Mouse (Mus musculus): ENCODE measurements around the gene Tnfrsf18. TPM values are rescaled to one million over a fixed set of nuclear protein-coding genes. Genes with fewer than 3 reads are reported as not detected.

The Tnfrsf18 gene
- polyA plus RNA-seq (2015; fragmentation: Nextera tagmentation; extraction: Ambion mirVana) = 0.78 and 1.2 TPM in 2 replicates

GRCm38 (mm10) chr4:156026013-156026412, at the start of gene Tnfrsf18:
Tnfrsf18 (plus strand) TSS chr4:156026164.
- no peak for TF ChIP-seq EP300 (IDR thresholded peaks at IDR 0.05; ENCODE audit: low read depth)
- peak; percentile 54 for TF ChIP-seq CTCF (IDR thresholded peaks at IDR 0.05; ENCODE audit: low read depth)
- ATAC-seq (no peak), DNase-seq (peak; percentile 55)
- Histone ChIP-seq H3K36me3 (replicated peaks; ENCODE audit: insufficient read depth, low read length) (0 out of 2 replicates have a peak, but pooled peaks cover 2% of the 10 kb centered on the region), H3K4me1 (ENCODE audit: insufficient read depth) (peaks cover 17% of the 10 kb centered on the region), H3K27me3 (ENCODE audit: insufficient read depth, low read length) (no peaks in the 10 kb centered on the region), H3K27ac (ENCODE audit: low read depth) (no peak within 1 kb of the TSS), H3K4me2 (ENCODE audit: low read depth, low read length) (peak within 1 kb of the TSS; percentile 26; the same call in 1 of the 2 replicates), H3K9me3 (ENCODE audit: low read length) (no peaks in the 10 kb centered on the region), H3K4me3 (ENCODE audit: low read depth, low read length) (no peak within 1 kb of the TSS), H3K9ac (replicated peaks) (0 out of 2 replicates have a peak within 1 kb of the TSS, but pooled peaks have one; percentile 41)
- 18% methylated on average over 4 of the region's 4 CpGs for WGBS (ENCODE audit: insufficient replicate concordance)

- ATAC-seq = 0 out of 2 replicates have a peak, but pooled peaks have one; percentile 10
- H3K4me3 ChIP-seq (ENCODE audit: low read depth, low read length) = no peak overlapping the region
Observed at GRCm38 (mm10) chr4:155981436-155982082, 44.4 kb upstream of the Tnfrsf18 start.

GRCm38 (mm10) chr4:155983788-155984187, 42.2 kb upstream of the Tnfrsf18 start:
- no peak for ATAC-seq
- H3K4me3 ChIP-seq (ENCODE audit: low read depth, low read length) = no peak overlapping the region
- 32% methylated on average over 2 of the region's 2 CpGs for WGBS (ENCODE audit: insufficient replicate concordance)

More at GRCm38 (mm10) chr4:155981436-155982082, 44.4 kb upstream of the Tnfrsf18 start:
- H3K4me1 ChIP-seq (ENCODE audit: insufficient read depth) = no peaks in the 10 kb centered on the region
- WGBS (ENCODE audit: insufficient replicate concordance) = 50% methylated on average over 12 of the region's 12 CpGs
- DNase-seq = no peak
- H3K27me3 ChIP-seq (ENCODE audit: insufficient read depth, low read length) = no peaks in the 10 kb centered on the region
- TF ChIP-seq EP300 (IDR thresholded peaks at IDR 0.05; ENCODE audit: low read depth) (peak; percentile 77; the same call in 1 of the 2 replicates), CTCF (IDR thresholded peaks at IDR 0.05; ENCODE audit: low read depth) (no peak)
- no peak overlapping the region for H3K4me2 ChIP-seq (ENCODE audit: low read depth, low read length)
- no peak overlapping the region for H3K9ac ChIP-seq (replicated peaks)
- H3K27ac ChIP-seq (ENCODE audit: low read depth) = no peak overlapping the region
- H3K36me3 ChIP-seq (replicated peaks; ENCODE audit: insufficient read depth, low read length) = no peaks in the 10 kb centered on the region
- H3K9me3 ChIP-seq (ENCODE audit: low read length) = no peaks in the 10 kb centered on the region

GRCm38 (mm10) chr4:155991211-155991907, 34.6 kb upstream of the Tnfrsf18 start:
- H3K9me3 ChIP-seq (ENCODE audit: low read length) = no peaks in the 10 kb centered on the region
- peaks cover 34% of the 10 kb centered on the region for H3K4me1 ChIP-seq (ENCODE audit: insufficient read depth)
- H3K4me3 ChIP-seq (ENCODE audit: low read depth, low read length) = peak overlapping the region; percentile 99
- no peak for TF ChIP-seq CTCF (IDR thresholded peaks at IDR 0.05; ENCODE audit: low read depth)
- no peak for TF ChIP-seq EP300 (IDR thresholded peaks at IDR 0.05; ENCODE audit: low read depth)
- ATAC-seq (no peak), DNase-seq (peak; percentile 55)
- H3K4me2 ChIP-seq (ENCODE audit: low read depth, low read length) = peak overlapping the region; percentile 97
- H3K36me3 ChIP-seq (replicated peaks; ENCODE audit: insufficient read depth, low read length) = peaks cover 5% of the 10 kb centered on the region; the same call in 1 of the 2 replicates
- 73% methylated on average over 22 of the region's 22 CpGs for WGBS (ENCODE audit: insufficient replicate concordance)
- no peaks in the 10 kb centered on the region for H3K27me3 ChIP-seq (ENCODE audit: insufficient read depth, low read length)
- peak overlapping the region; percentile 89; the same call in 1 of the 2 replicates for H3K27ac ChIP-seq (ENCODE audit: low read depth)
- peak overlapping the region; percentile 65 for H3K9ac ChIP-seq (replicated peaks)

More at GRCm38 (mm10) chr4:155983788-155984187, 42.2 kb upstream of the Tnfrsf18 start:
- H3K9ac ChIP-seq (replicated peaks) = no peak overlapping the region
- no peak overlapping the region for H3K4me2 ChIP-seq (ENCODE audit: low read depth, low read length)
- H3K4me1 ChIP-seq (ENCODE audit: insufficient read depth) = peaks cover 3% of the 10 kb centered on the region; the same call in 1 of the 2 replicates
- no peak for DNase-seq
- no peaks in the 10 kb centered on the region for H3K36me3 ChIP-seq (replicated peaks; ENCODE audit: insufficient read depth, low read length)
- no peaks in the 10 kb centered on the region for H3K27me3 ChIP-seq (ENCODE audit: insufficient read depth, low read length)
- no peak overlapping the region for H3K27ac ChIP-seq (ENCODE audit: low read depth)
- TF ChIP-seq EP300 (IDR thresholded peaks at IDR 0.05; ENCODE audit: low read depth) = no peak
- no peak for TF ChIP-seq CTCF (IDR thresholded peaks at IDR 0.05; ENCODE audit: low read depth)
- H3K9me3 ChIP-seq (ENCODE audit: low read length) = no peaks in the 10 kb centered on the region

GRCm38 (mm10) chr4:155991908-155992230, 34.1 kb upstream of the Tnfrsf18 start:
- H3K4me1 ChIP-seq (ENCODE audit: insufficient read depth) = peaks cover 34% of the 10 kb centered on the region
- 22% methylated on average over 37 of the region's 37 CpGs for WGBS (ENCODE audit: insufficient replicate concordance)
- peak overlapping the region; percentile 99 for H3K4me3 ChIP-seq (ENCODE audit: low read depth, low read length)
- ATAC-seq = no peak
- peak overlapping the region; percentile 97 for H3K4me2 ChIP-seq (ENCODE audit: low read depth, low read length)
- peaks cover 10% of the 10 kb centered on the region for H3K36me3 ChIP-seq (replicated peaks; ENCODE audit: insufficient read depth, low read length)
- H3K9me3 ChIP-seq (ENCODE audit: low read length) = no peaks in the 10 kb centered on the region
- DNase-seq = no peak
- peak overlapping the region; percentile 89 for H3K27ac ChIP-seq (ENCODE audit: low read depth)
- H3K9ac ChIP-seq (replicated peaks) = peak overlapping the region; percentile 65
- no peak for TF ChIP-seq EP300 (IDR thresholded peaks at IDR 0.05; ENCODE audit: low read depth)
- no peak for TF ChIP-seq CTCF (IDR thresholded peaks at IDR 0.05; ENCODE audit: low read depth)
- H3K27me3 ChIP-seq (ENCODE audit: insufficient read depth, low read length) = no peaks in the 10 kb centered on the region

- ATAC-seq (peak; percentile 87), DNase-seq (peak; percentile 91)
- H3K9ac ChIP-seq (replicated peaks) = peak within 1 kb of the TSS; percentile 97
- no peaks in the 10 kb centered on the region for H3K9me3 ChIP-seq (ENCODE audit: low read length)
- H3K4me2 ChIP-seq (ENCODE audit: low read depth, low read length) = peak within 1 kb of the TSS; percentile 97
- TF ChIP-seq CTCF (IDR thresholded peaks at IDR 0.05; ENCODE audit: low read depth) = peak; percentile 81
- no peak for TF ChIP-seq EP300 (IDR thresholded peaks at IDR 0.05; ENCODE audit: low read depth)
- peak within 1 kb of the TSS; percentile 93 for H3K27ac ChIP-seq (ENCODE audit: low read depth)
- H3K4me1 ChIP-seq (ENCODE audit: insufficient read depth) = peaks cover 34% of the 10 kb centered on the region
- WGBS (ENCODE audit: insufficient replicate concordance) = 2% methylated on average over 74 of the region's 99 CpGs
- H3K36me3 ChIP-seq (replicated peaks; ENCODE audit: insufficient read depth, low read length) = peaks cover 16% of the 10 kb centered on the region
- H3K4me3 ChIP-seq (ENCODE audit: low read depth, low read length) = peak within 1 kb of the TSS; percentile 99
- no peaks in the 10 kb centered on the region for H3K27me3 ChIP-seq (ENCODE audit: insufficient read depth, low read length)
Observed at GRCm38 (mm10) chr4:155992241-155992905, 33.6 kb upstream of the Tnfrsf18 start, which contains the start of the genes B3galt6 and Sdf4. B3galt6 (minus strand) TSS chr4:155992649. Sdf4 (plus strand) TSS chr4:155992872.
